ENCODE assay signal across 8 mouse cellular contexts in the genomic region with DNA sequence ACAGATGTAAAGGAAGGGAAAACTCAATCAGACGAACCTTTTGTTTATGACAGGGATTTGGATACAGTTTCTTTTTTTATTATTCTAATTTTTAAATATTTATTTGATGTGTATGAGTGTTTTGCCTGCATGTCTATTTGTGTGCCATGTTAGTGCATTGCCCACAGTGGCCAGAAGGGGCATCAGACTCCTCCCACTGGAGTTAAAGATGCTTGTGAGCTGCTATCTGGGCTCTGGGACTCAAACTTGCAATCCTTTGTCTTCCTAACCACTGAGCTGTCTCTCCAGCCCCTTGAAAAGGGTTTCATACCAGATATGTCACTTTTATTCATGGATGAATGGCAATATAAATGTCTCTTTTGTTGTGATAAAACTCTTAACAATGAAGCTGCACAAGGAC.
DNase-seq lines count a peak whose midpoint lies in the region; ATAC-seq and TF ChIP-seq lines count a peak whose summit lies in the region.

No protein-coding gene starts in this region.

- peak; percentile 48; the same call in 1 of the 2 replicates for TF ChIP-seq CTCF in small intestine, adult 2 months (IDR thresholded peaks at IDR 0.05; ENCODE audit: extremely low read depth, insufficient read length, insufficient replicate concordance, low read depth, low read length)

- H3K9ac ChIP-seq in midbrain, embryonic 14.5 days (replicated peaks; ENCODE audit: low read length): no peak overlapping the region
- H3K9ac ChIP-seq in midbrain, embryonic 15.5 days: no peak overlapping the region

- no peaks in the 10 kb centered on the region for H3K4me1 ChIP-seq in midbrain, embryonic 14.5 days (ENCODE audit: control insufficient read depth, insufficient read depth, low read length)
- no peaks in the 10 kb centered on the region for H3K4me1 ChIP-seq in midbrain, embryonic 15.5 days
- H3K4me1 ChIP-seq in small intestine, adult 2 months (ENCODE audit: control insufficient read depth, insufficient read depth, insufficient read length, low read length): 0 out of 2 replicates have a peak, but pooled peaks cover 2% of the 10 kb centered on the region

- no peak for ATAC-seq in cerebellum, adult (ENCODE audit: insufficient number of reproducible peaks, low FRiP score, low TSS enrichment)
- ATAC-seq in midbrain, embryonic 14.5 days (ENCODE audit: low FRiP score, low TSS enrichment): no peak
- no peak for ATAC-seq in midbrain, embryonic 15.5 days (replicated peaks)
- ATAC-seq in erythroblast, adult 5-6 weeks (replicated peaks; ENCODE audit: low FRiP score, poor library complexity, severe bottlenecking): peak; percentile 79

- no peak for TF ChIP-seq POLR2A in small intestine, adult 2 months (IDR thresholded peaks at IDR 0.05; ENCODE audit: low read depth, low read length)

- H3K27ac ChIP-seq in midbrain, embryonic 14.5 days (replicated peaks; ENCODE audit: low read depth, low read length): no peak overlapping the region
- no peak overlapping the region for H3K27ac ChIP-seq in midbrain, embryonic 15.5 days
- no peak overlapping the region for H3K27ac ChIP-seq in small intestine, adult 2 months (ENCODE audit: insufficient read depth, low read depth, low read length)

- WGBS in midbrain, embryonic 14.5 days: 78% methylated on average over 1 of the region's 1 CpGs
- WGBS in midbrain, embryonic 15.5 days: 78% methylated on average over 1 of the region's 1 CpGs
- WGBS in small intestine, adult 2 months: 72% methylated on average over 1 of the region's 1 CpGs

- no peak overlapping the region for H3K4me2 ChIP-seq in midbrain, embryonic 14.5 days (ENCODE audit: low read length)
- H3K4me2 ChIP-seq in midbrain, embryonic 15.5 days: no peak overlapping the region

- H3K4me3 ChIP-seq in midbrain, embryonic 14.5 days (replicated peaks; ENCODE audit: low read depth, low read length): no peak overlapping the region
- H3K4me3 ChIP-seq in midbrain, embryonic 15.5 days: no peak overlapping the region
- H3K4me3 ChIP-seq in small intestine, adult 2 months (ENCODE audit: low read depth, low read length): no peak overlapping the region

- H3K36me3 ChIP-seq in midbrain, embryonic 14.5 days (ENCODE audit: control insufficient read depth, insufficient read depth, low read length): no peaks in the 10 kb centered on the region
- H3K36me3 ChIP-seq in midbrain, embryonic 15.5 days (replicated peaks): no peaks in the 10 kb centered on the region
- no peaks in the 10 kb centered on the region for H3K36me3 ChIP-seq in small intestine, adult 2 months (ENCODE audit: control insufficient read depth, insufficient read depth, low read length)

- H3K9me3 ChIP-seq in midbrain, embryonic 14.5 days (ENCODE audit: control insufficient read depth, low read length): no peaks in the 10 kb centered on the region
- no peaks in the 10 kb centered on the region for H3K9me3 ChIP-seq in midbrain, embryonic 15.5 days

- H3K27me3 ChIP-seq in midbrain, embryonic 14.5 days (ENCODE audit: control insufficient read depth, insufficient read depth, low read length): no peaks in the 10 kb centered on the region
- H3K27me3 ChIP-seq in midbrain, embryonic 15.5 days (replicated peaks): no peaks in the 10 kb centered on the region
- H3K27me3 ChIP-seq in small intestine, adult 2 months (ENCODE audit: control insufficient read depth, insufficient read depth, low read length): no peaks in the 10 kb centered on the region

- peak; percentile 3 for DNase-seq in cerebellum, adult 8-10 months
- peak; percentile 44 for DNase-seq in midbrain, embryonic 14.5 days
- no peak for DNase-seq in right cerebral cortex, postnatal 25 days
- no peak for DNase-seq in testis, postnatal 10 days (ENCODE audit: low spot score)

Comparison
In these comparisons a context has a peak if more than half of its experiments do, and no peak if none do; other contexts are left out.
1. DNase-seq: peak in cerebellum, adult 8-10 months (single experiment) and midbrain, embryonic 14.5 days (single experiment); none in right cerebral cortex, postnatal 25 days (single experiment) and testis, postnatal 10 days (single experiment).